Mouse (Mus musculus): Measurements from ENCODE around the gene Ssna1.
"Not testable (repeated sequence)": the region's sequence is repeated elsewhere in the genome, so short reads cannot be mapped to it uniquely, and the experiment has no call there.

Ssna1 gene

GRCm38 (mm10) chr2:25262291-25262767 lies 9.9 kb downstream of the Ssna1 start, which contains the start of gene Tprn:
TSS of gene Tprn (plus strand) at chr2:25262618.
- peak; percentile 93 for DNase-seq (ENCODE audit: low spot score)

GRCm38 (mm10) chr2:25261870-25262269 lies 10.4 kb downstream of the Ssna1 start:
- no peak for DNase-seq (ENCODE audit: low spot score)

GRCm38 (mm10) chr2:25258887-25259286 lies 13.4 kb downstream of the Ssna1 start:
- DNase-seq (ENCODE audit: low spot score) = no peak

- not testable (repeated sequence) for DNase-seq (ENCODE audit: low spot score)
Measured at GRCm38 (mm10) chr2:25257250-25257649, 15.0 kb downstream of the Ssna1 start.

GRCm38 (mm10) chr2:25256443-25257109 lies 15.7 kb downstream of the Ssna1 start:
- not testable (repeated sequence) for DNase-seq (ENCODE audit: low spot score)

GRCm38 (mm10) chr2:25255284-25255779 lies 16.9 kb downstream of the Ssna1 start, which contains the start of gene Tmem203:
TSS of gene Tmem203 (plus strand) at chr2:25255439.
- no peak for DNase-seq (ENCODE audit: low spot score)

- no peak for DNase-seq (ENCODE audit: low spot score)
Measured at GRCm38 (mm10) chr2:25252331-25252730, 19.9 kb downstream of the Ssna1 start.

- no peak for DNase-seq (ENCODE audit: low spot score)
Measured at GRCm38 (mm10) chr2:25246183-25247072, 25.8 kb downstream of the Ssna1 start, which contains the start of gene AL732309.1. TSS of gene AL732309.1 (minus strand) at chr2:25246863.

GRCm38 (mm10) chr2:25244144-25244543 lies 28.1 kb downstream of the Ssna1 start:
- no peak for DNase-seq (ENCODE audit: low spot score)

- no peak for DNase-seq (ENCODE audit: low spot score)
Measured at GRCm38 (mm10) chr2:25243342-25243741, 28.9 kb downstream of the Ssna1 start.

- DNase-seq (ENCODE audit: low spot score) = no peak
Measured at GRCm38 (mm10) chr2:25242101-25242506, 30.1 kb downstream of the Ssna1 start, which contains the start of the genes Rnf208 and Cysrt1. TSS of gene Rnf208 (plus strand) at chr2:25242255. TSS of gene Cysrt1 (minus strand) at chr2:25242452.

GRCm38 (mm10) chr2:25241438-25241775 lies 30.8 kb downstream of the Ssna1 start:
- DNase-seq (ENCODE audit: low spot score) = no peak

- DNase-seq (ENCODE audit: low spot score) = no peak
Measured at GRCm38 (mm10) chr2:25240723-25241437, 31.4 kb downstream of the Ssna1 start.

- no peak for DNase-seq (ENCODE audit: low spot score)
Measured at GRCm38 (mm10) chr2:25240310-25240709, 31.9 kb downstream of the Ssna1 start.

GRCm38 (mm10) chr2:25239766-25240165 lies 32.5 kb downstream of the Ssna1 start:
- no peak for DNase-seq (ENCODE audit: low spot score)

- no peak for DNase-seq (ENCODE audit: low spot score)
Measured at GRCm38 (mm10) chr2:25238106-25238505, 34.1 kb downstream of the Ssna1 start.

- no peak for DNase-seq (ENCODE audit: low spot score)
Measured at GRCm38 (mm10) chr2:25237522-25237921, 34.7 kb downstream of the Ssna1 start.

- no peak for DNase-seq (ENCODE audit: low spot score)
Measured at GRCm38 (mm10) chr2:25236614-25237013, 35.6 kb downstream of the Ssna1 start, which contains the start of gene Rnf224. TSS of gene Rnf224 (minus strand) at chr2:25236787.

- DNase-seq (ENCODE audit: low spot score) = no peak
Measured at GRCm38 (mm10) chr2:25234551-25235220, 37.6 kb downstream of the Ssna1 start.

- no peak for DNase-seq (ENCODE audit: low spot score)
Measured at GRCm38 (mm10) chr2:25234050-25234449, 38.2 kb downstream of the Ssna1 start, which contains the start of gene Slc34a3. TSS of gene Slc34a3 (minus strand) at chr2:25234364.

- no peak for DNase-seq (ENCODE audit: low spot score)
Measured at GRCm38 (mm10) chr2:25233421-25233820, 38.8 kb downstream of the Ssna1 start.
